Mouse (Mus musculus) lung, embryonic 14.5 days (tissue): ENCODE measurements around the gene Tmem161b. TPM values are rescaled to one million over a fixed set of nuclear protein-coding genes. Genes with fewer than 3 reads are reported as not detected.

Experiments used
- ATAC-seq: fragments of 200-750 bp; cut with Nextera tagmentation; 2 replicates; pipeline ENCODE4 v1.8.0; 2017; ENCODE audit warnings: mild to moderate bottlenecking, moderate TSS enrichment, moderate library complexity; ENCODE audit not compliant: insufficient read depth
- DNase-seq: peaks from one replicate; pipeline ENCODE4 v3.0.0-alpha.2; 2015
- H3K27ac ChIP-seq: fragments of 300-500 bp; sonication (generic); 2 replicates; pipeline ENCODE4 v1.5.1; 2014; ENCODE audit warnings: low read depth, mild to moderate bottlenecking, moderate library complexity
- H3K27me3 ChIP-seq: fragments of 300-500 bp; sonication (generic); 2 replicates; pipeline ENCODE4 v1.6.1; 2014; ENCODE audit warnings: low read length, control low read depth; ENCODE audit not compliant: insufficient read depth
- H3K36me3 ChIP-seq: fragments of 300-500 bp; sonication (generic); 2 replicates; pipeline ENCODE4 v1.6.1; 2014; ENCODE audit warnings: control low read depth; ENCODE audit not compliant: insufficient read depth
- H3K4me1 ChIP-seq: fragments of 300-500 bp; sonication (generic); 2 replicates; pipeline ENCODE4 v1.6.1; 2014; ENCODE audit warnings: antibody characterized with exemption, control low read depth; ENCODE audit not compliant: insufficient read depth
- H3K4me2 ChIP-seq: fragments of 300-500 bp; sonication (generic); 2 replicates; pipeline ENCODE4 v1.6.1; 2014; ENCODE audit warnings: mild to moderate bottlenecking
- H3K4me3 ChIP-seq: fragments of 300-500 bp; sonication (generic); 2 replicates; pipeline ENCODE4 v1.5.1; 2014; ENCODE audit warnings: low read depth, low read length
- H3K9ac ChIP-seq: fragments of 300-500 bp; sonication (generic); 2 replicates; pipeline ENCODE4 v1.6.1; 2014
- H3K9me3 ChIP-seq: fragments of 300-500 bp; sonication (generic); 2 replicates; pipeline ENCODE4 v1.6.1; 2016; ENCODE audit warnings: low read depth, low read length, control low read depth
- CTCF ChIP-seq: IDR thresholded peaks from 2 replicates; pipeline ENCODE4 v1.5.1; 2016; ENCODE audit warnings: antibody characterized with exemption, low read depth
- WGBS: fragments of 180-500 bp; shearing (Covaris S2); extraction: QIAGEN DNeasy Blood & Tissue Kit; methylation state at CpG from one replicate; pipeline ENCODE4 v1.1.7; 2014; 5-methylcytosine and 5-hydroxymethylcytosine counted together
- polyA plus RNA-seq: library from polyadenylated mRNA; unstranded; fragments of >200 nt; fragmentation: Nextera tagmentation; extraction: Ambion mirVana; gene quantifications from 2 replicates; pipeline ENCODE4 v1.2.1, GENCODE M21; 2014

The Tmem161b gene
- polyA plus RNA-seq, 1 experiment from 2014 or later, result 15.5 TPM

- TF ChIP-seq CTCF, result no peak
- Histone ChIP-seq H3K9ac (no peak overlapping the region), H3K9me3 (no peaks in the 10 kb centered on the region), H3K4me1 (no peaks in the 10 kb centered on the region), H3K27ac (no peak overlapping the region), H3K27me3 (no peaks in the 10 kb centered on the region), H3K4me2 (no peak overlapping the region), H3K4me3 (no peak overlapping the region), H3K36me3 (peaks cover 15% of the 10 kb centered on the region; the same call in 1 of the 2 replicates)
- 51% methylated on average over 7 of the region's 7 CpGs for WGBS
- DNase-seq, result no peak
- no peak for ATAC-seq
Observed at GRCm38 (mm10) chr13:84284764-84285558, 62.9 kb downstream of the Tmem161b start.

- H3K27ac ChIP-seq, result no peak overlapping the region
- H3K4me2 ChIP-seq, result no peak overlapping the region
- no peak overlapping the region for H3K9ac ChIP-seq
- H3K9me3 ChIP-seq, result no peaks in the 10 kb centered on the region
- no peak for ATAC-seq
- H3K4me1 ChIP-seq, result no peaks in the 10 kb centered on the region
- DNase-seq, result no peak
- WGBS, result 87% methylated on average over 3 of the region's 3 CpGs
- H3K36me3 ChIP-seq, result peaks cover 15% of the 10 kb centered on the region; the same call in 1 of the 2 replicates
- no peak for TF ChIP-seq CTCF
- H3K4me3 ChIP-seq, result no peak overlapping the region
- H3K27me3 ChIP-seq, result no peaks in the 10 kb centered on the region
Observed at GRCm38 (mm10) chr13:84285559-84285945, 63.5 kb downstream of the Tmem161b start.

GRCm38 (mm10) chr13:84299445-84300053, 77.5 kb downstream of the Tmem161b start:
- WGBS, result 78% methylated on average over 2 of the region's 2 CpGs

GRCm38 (mm10) chr13:84343272-84343671, 121.2 kb downstream of the Tmem161b start:
- Histone ChIP-seq H3K27me3 (peaks cover 48% of the 10 kb centered on the region), H3K27ac (no peak overlapping the region), H3K9me3 (no peaks in the 10 kb centered on the region), H3K4me3 (no peak overlapping the region), H3K4me2 (no peak overlapping the region), H3K4me1 (no peaks in the 10 kb centered on the region), H3K36me3 (no peaks in the 10 kb centered on the region), H3K9ac (no peak overlapping the region)
- ATAC-seq (no peak), DNase-seq (peak; percentile 1)
- TF ChIP-seq CTCF, result no peak
- 10% methylated on average over 5 of the region's 5 CpGs for WGBS

More at GRCm38 (mm10) chr13:84299445-84300053, 77.5 kb downstream of the Tmem161b start:
- H3K27ac ChIP-seq, result no peak overlapping the region
- 0 out of 2 replicates have a peak, but pooled peaks cover 9% of the 10 kb centered on the region for H3K36me3 ChIP-seq
- H3K27me3 ChIP-seq, result no peaks in the 10 kb centered on the region
- TF ChIP-seq CTCF, result no peak
- H3K9ac ChIP-seq, result no peak overlapping the region
- ATAC-seq, result no peak
- DNase-seq, result no peak
- no peaks in the 10 kb centered on the region for H3K4me1 ChIP-seq
- no peak overlapping the region for H3K4me3 ChIP-seq
- no peak overlapping the region for H3K4me2 ChIP-seq
- H3K9me3 ChIP-seq, result no peaks in the 10 kb centered on the region

- H3K4me2 ChIP-seq, result no peak overlapping the region
- no peak overlapping the region for H3K9ac ChIP-seq
- ATAC-seq (no peak), DNase-seq (no peak)
- H3K4me1 ChIP-seq, result no peaks in the 10 kb centered on the region
- H3K27me3 ChIP-seq, result peaks cover 48% of the 10 kb centered on the region
- no peak overlapping the region for H3K4me3 ChIP-seq
- WGBS, result 4% methylated on average over 13 of the region's 13 CpGs
- no peak for TF ChIP-seq CTCF
- H3K27ac ChIP-seq, result no peak overlapping the region
- H3K36me3 ChIP-seq, result no peaks in the 10 kb centered on the region
- H3K9me3 ChIP-seq, result no peaks in the 10 kb centered on the region
Observed at GRCm38 (mm10) chr13:84343691-84344495, 121.8 kb downstream of the Tmem161b start.

- WGBS, result 9% methylated on average over 7 of the region's 7 CpGs
- H3K27me3 ChIP-seq, result peaks cover 48% of the 10 kb centered on the region
- no peak for TF ChIP-seq CTCF
Observed at GRCm38 (mm10) chr13:84344711-84345110, 122.6 kb downstream of the Tmem161b start.

More at GRCm38 (mm10) chr13:84344711-84345110, 122.6 kb downstream of the Tmem161b start:
- DNase-seq, result peak; percentile 1
- H3K4me3 ChIP-seq, result no peak overlapping the region
- H3K9ac ChIP-seq, result no peak overlapping the region
- no peak overlapping the region for H3K4me2 ChIP-seq
- no peaks in the 10 kb centered on the region for H3K4me1 ChIP-seq
- no peaks in the 10 kb centered on the region for H3K36me3 ChIP-seq
- H3K27ac ChIP-seq, result no peak overlapping the region
- no peaks in the 10 kb centered on the region for H3K9me3 ChIP-seq
- ATAC-seq, result no peak
